Mouse (Mus musculus): Measurements from ENCODE around the gene Mcmbp. TPM values are rescaled to one million over a fixed set of nuclear protein-coding genes. Genes with fewer than 3 reads are reported as not detected.

The Mcmbp gene
- polyA plus RNA-seq, 1 experiment from 2014 or later = 50.0 TPM

DNA sequence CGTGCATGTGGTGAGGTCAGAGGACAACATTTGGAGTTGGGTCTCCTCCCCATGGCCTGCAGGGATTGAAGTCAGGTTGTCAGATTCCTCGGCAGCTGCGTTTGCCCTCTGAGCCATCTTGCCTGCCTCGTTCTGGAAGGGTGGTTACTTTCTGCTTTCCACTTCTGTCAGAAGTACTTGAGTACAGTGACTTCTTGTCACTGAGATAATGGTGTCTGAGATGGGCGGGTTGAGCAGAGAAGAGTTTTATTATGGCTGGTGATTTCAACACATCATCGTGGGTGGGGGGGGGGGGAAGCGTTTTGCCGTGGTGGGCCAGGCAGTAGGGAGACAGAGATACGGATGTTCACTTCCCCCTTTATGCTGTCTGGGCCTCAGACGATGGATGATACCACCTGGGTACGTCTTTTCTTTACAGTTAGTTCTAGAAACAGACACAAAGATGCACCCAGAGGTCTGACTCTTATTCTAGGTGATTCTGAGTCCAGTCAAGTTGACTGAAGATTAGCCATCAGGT lies 75.4 kb downstream of the Mcmbp start:
- Histone ChIP-seq H3K4me2 (no peak overlapping the region), H3K9ac (no peak overlapping the region), H3K36me3 (peaks cover 13% of the 10 kb centered on the region; the same call in 1 of the 2 replicates), H3K4me3 (no peak overlapping the region), H3K27ac (replicated peaks) (no peak overlapping the region), H3K4me1 (replicated peaks) (peaks cover 7% of the 10 kb centered on the region; the same call in 1 of the 2 replicates), H3K27me3 (no peaks in the 10 kb centered on the region), H3K9me3 (0 out of 2 replicates have a peak, but pooled peaks cover 3% of the 10 kb centered on the region)
- 91% methylated on average over 11 of the region's 11 CpGs for WGBS
- no peak for ATAC-seq (ENCODE audit: low read depth)

- no peaks in the 10 kb centered on the region for H3K9me3 ChIP-seq
- no peak overlapping the region for H3K4me3 ChIP-seq
- no peak overlapping the region for H3K9ac ChIP-seq
- no peak overlapping the region for H3K27ac ChIP-seq (replicated peaks)
- no peaks in the 10 kb centered on the region for H3K27me3 ChIP-seq
- no peak overlapping the region for H3K4me2 ChIP-seq
- ATAC-seq (ENCODE audit: low read depth) = no peak
- peaks cover 13% of the 10 kb centered on the region; the same call in 1 of the 2 replicates for H3K36me3 ChIP-seq
- WGBS = 90% methylated on average over 8 of the region's 8 CpGs
- peaks cover 7% of the 10 kb centered on the region; the same call in 1 of the 2 replicates for H3K4me1 ChIP-seq (replicated peaks)
These were observed 76.4 kb downstream of the Mcmbp start for GRCm38 (mm10) chr7:128663906-128664305.

DNA sequence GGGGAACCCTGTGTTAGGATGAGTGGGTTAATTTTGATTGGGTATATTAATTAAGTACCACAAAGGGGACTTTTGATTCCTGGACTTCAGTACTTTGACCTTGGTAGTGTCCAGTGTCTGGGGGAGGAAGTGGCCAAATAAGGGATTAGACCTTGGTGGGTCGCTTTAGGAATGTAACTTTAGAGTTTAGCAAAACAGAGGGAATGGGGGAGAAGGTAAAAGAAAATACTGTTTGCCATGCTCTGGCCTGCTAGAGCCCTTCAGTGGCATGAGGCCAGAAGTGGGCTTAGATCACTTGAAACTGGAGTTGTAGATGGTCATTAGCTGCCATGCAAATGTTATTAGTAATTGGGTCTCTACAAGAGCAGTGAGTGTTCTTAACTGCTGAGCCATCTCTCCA lies 83.3 kb downstream of the Mcmbp start:
- Histone ChIP-seq H3K9me3 (no peaks in the 10 kb centered on the region), H3K4me1 (replicated peaks) (no peaks in the 10 kb centered on the region), H3K27me3 (no peaks in the 10 kb centered on the region), H3K9ac (no peak overlapping the region), H3K36me3 (no peaks in the 10 kb centered on the region), H3K4me3 (no peak overlapping the region), H3K4me2 (no peak overlapping the region), H3K27ac (replicated peaks) (no peak overlapping the region)
- WGBS = 87% methylated on average over 1 of the region's 1 CpGs
- ATAC-seq (ENCODE audit: low read depth) = no peak

Other genes starting within 250 kb of the Mcmbp start
- 3.2 and 3.6 TPM in 2 replicates for gene Bag3, start 216.9 kb downstream of the Mcmbp start, polyA plus RNA-seq (2015; fragmentation: Nextera tagmentation; extraction: Ambion mirVana)
- 303 and 305 TPM in 2 replicates for gene Inpp5f, start 129.2 kb downstream of the Mcmbp start, polyA plus RNA-seq (2015; fragmentation: Nextera tagmentation; extraction: Ambion mirVana)
- gene Sec23ip, start 4.4 kb upstream of the Mcmbp start, polyA plus RNA-seq (2015; fragmentation: Nextera tagmentation; extraction: Ambion mirVana) = 37.8 and 42.4 TPM in 2 replicates

Data from neural tube, embryonic 13.5 days (tissue).